Comparison of ENCODE assay signal across 8 mouse cellular contexts in the genomic region with DNA sequence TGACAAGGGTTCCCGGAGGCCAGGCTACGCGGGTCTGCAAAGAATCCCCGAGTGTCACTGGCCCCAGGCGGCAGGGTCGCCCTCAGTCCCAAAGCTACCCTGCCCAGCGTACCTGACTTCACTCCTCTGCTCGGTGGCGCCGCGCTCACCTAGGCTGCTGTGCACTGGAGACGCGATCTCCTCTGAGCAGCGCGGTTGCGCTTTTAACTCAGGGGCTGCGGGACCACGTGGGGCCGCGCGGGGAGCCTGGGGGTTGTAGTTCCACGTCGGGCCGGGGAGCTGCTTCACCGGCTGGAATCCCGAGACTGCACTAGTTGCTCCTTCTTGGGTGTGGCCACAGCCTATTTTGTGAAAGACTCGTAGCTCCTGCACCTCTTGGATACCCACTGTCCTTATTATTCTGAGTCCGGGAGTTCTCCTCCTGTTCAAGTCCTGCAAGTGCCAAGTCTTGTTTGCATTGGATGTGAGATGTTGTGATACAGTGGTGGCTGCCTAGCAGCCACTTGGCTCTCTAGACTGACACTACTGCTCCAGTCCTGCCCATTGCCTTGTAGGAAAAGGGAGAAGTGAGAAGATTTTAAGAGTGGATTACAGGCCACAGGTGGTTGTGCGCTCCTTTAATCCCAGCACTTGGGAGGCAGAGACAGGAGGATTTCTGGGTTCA. TPM values are rescaled to one million over a fixed set of nuclear protein-coding genes. Genes with fewer than 3 reads are reported as not detected.
A peak's percentile ranks its signal among the peaks of the same experiment; 100 is the strongest.
DNase-seq lines count a peak whose midpoint lies in the region; ATAC-seq and TF ChIP-seq lines count a peak whose summit lies in the region.

Gene Npl (minus strand): TSS at position 510 of the 664 bp plus-strand sequence.

- H3K4me2 ChIP-seq in hindbrain, embryonic 15.5 days: peak within 1 kb of the TSS; percentile 69

- H3K4me1 ChIP-seq in hindbrain, embryonic 15.5 days (replicated peaks): 0 out of 2 replicates have a peak, but pooled peaks cover 8% of the 10 kb centered on the region

- H3K36me3 ChIP-seq in hindbrain, embryonic 15.5 days: no peaks in the 10 kb centered on the region
- H3K36me3 ChIP-seq in macrophage (ENCODE audit: inconsistent target): no peaks in the 10 kb centered on the region

- peak within 1 kb of the TSS; percentile 75 for H3K27ac ChIP-seq in gastrocnemius, adult 2 months
- no peak within 1 kb of the TSS for H3K27ac ChIP-seq in hindbrain, embryonic 15.5 days (replicated peaks)
- peak within 1 kb of the TSS; percentile 75; the same call in 1 of the 2 replicates for H3K27ac ChIP-seq in left cerebral cortex, adult 2 months
- H3K27ac ChIP-seq in macrophage: no peak within 1 kb of the TSS

- ATAC-seq in hindbrain, embryonic 15.5 days (ENCODE audit: low FRiP score, low read depth): peak; percentile 96

- DNase-seq in R1 (ENCODE audit: low read depth, low spot score): peak; percentile 88
- DNase-seq in cerebellum, postnatal 4 days (ENCODE audit: low spot score in 2 of 2): peak; percentile 52 to 61
- peak; percentile 86 for DNase-seq in gastrocnemius, adult 2 months
- peak; percentile 82 to 84 for DNase-seq in left cerebral cortex, adult 2 months (ENCODE audit: extremely low spot score in 1 of 2, low spot score in 2 of 2)
- peak; percentile 29 for DNase-seq in retina, postnatal 7 days (ENCODE audit: low read depth, low spot score)
- peak; percentile 25 for DNase-seq in urinary bladder, postnatal 10 days (ENCODE audit: low spot score)

- H3K4me3 ChIP-seq in gastrocnemius, adult 2 months: peak within 1 kb of the TSS; percentile 78
- peak within 1 kb of the TSS; percentile 53 for H3K4me3 ChIP-seq in hindbrain, embryonic 15.5 days
- peak within 1 kb of the TSS; percentile 65 for H3K4me3 ChIP-seq in left cerebral cortex, adult 2 months
- peak within 1 kb of the TSS; percentile 56 for H3K4me3 ChIP-seq in macrophage (ENCODE audit: inconsistent target)

- H3K27me3 ChIP-seq in hindbrain, embryonic 15.5 days: no peaks in the 10 kb centered on the region

- WGBS in hindbrain, embryonic 15.5 days: 6% methylated on average over 29 of the region's 29 CpGs
- 5% methylated on average over 27 of the region's 29 CpGs for WGBS in macrophage (ENCODE audit: missing documents)

- no peaks in the 10 kb centered on the region for H3K9me3 ChIP-seq in hindbrain, embryonic 15.5 days

- peak within 1 kb of the TSS; percentile 57 for H3K9ac ChIP-seq in hindbrain, embryonic 15.5 days

- TF ChIP-seq CTCF in gastrocnemius, adult 2 months (IDR thresholded peaks at IDR 0.05): no peak; the same call in 1 of the 2 replicates
- peak; percentile 28 for TF ChIP-seq CTCF in left cerebral cortex, adult 2 months (IDR thresholded peaks at IDR 0.05)

- intact Hi-C loops in gastrocnemius, adult 2 months (cut with DNase I): no loop called here
- intact Hi-C loops in left cerebral cortex, adult 2 months (cut with DNase I): no loop called here

- H3K79me2 ChIP-seq in macrophage (ENCODE audit: inconsistent target): no peaks in the 10 kb centered on the region

RNA-seq across cellular contexts. Expression of gene Npl, which starts in this region (rescaled TPM):
- 1 to 10 TPM; 1.1 to 1.6 TPM for total RNA-seq in gastrocnemius, adult 2 months (2021)
- 12.1 and 14.7 TPM in 2 replicates for polyA plus RNA-seq in hindbrain, embryonic 15.5 days (2015; fragmentation: Nextera tagmentation; extraction: Ambion mirVana)
- 1 to 10 TPM; 5.4 to 6.0 TPM for total RNA-seq in left cerebral cortex, adult 2 months (2021)
- total RNA-seq in macrophage (2018; cell fraction: chromatin; rRNA removed): 10 to 100 TPM in 6 of 26 experiments, 1 to 10 TPM in 17, under 1 TPM in 3; 0.45 to 22.3 (median 3.8) TPM
- 10 to 100 TPM in 24 of 26 experiments, 1 to 10 TPM in 2; 9.1 to 33.0 (median 18.9) TPM for total RNA-seq in macrophage (2018; cell fraction: cytosol; rRNA removed)
- 10 to 100 TPM in 3 of 26 experiments, 1 to 10 TPM in 23; 2.5 to 14.3 (median 5.3) TPM for total RNA-seq in macrophage (2018; cell fraction: nucleus; rRNA removed)
- polyA plus RNA-seq in macrophage (2018): 30.0 to 56.0 TPM (median 46.8 TPM) in 3 replicates

Comparison
In these comparisons a context has a peak if more than half of its experiments do, and no peak if none do; other contexts are left out.
1. DNase-seq: peak in every context shown above with its lines; median percentile 88 in R1; 86 in gastrocnemius, adult 2 months; 83 in left cerebral cortex, adult 2 months; 56 in cerebellum, postnatal 4 days; 29 in retina, postnatal 7 days; 25 in urinary bladder, postnatal 10 days.
2. H3K27ac ChIP-seq: peak in gastrocnemius, adult 2 months (single experiment) and left cerebral cortex, adult 2 months (single experiment); none in hindbrain, embryonic 15.5 days (single experiment) and macrophage (single experiment).
3. Peak in every context shown above with its lines, with median percentiles within 50 percentile points of each other: H3K4me3 ChIP-seq.